Mouse (Mus musculus): ENCODE measurements at regions not wholly inside any gene's neighbourhood (a gene's known extent, or its start where the extent isn't known, plus 50 kb on each side); places are given as distances from the start of the nearest gene placed in this dataset.
"Not testable (repeated sequence)": the region's sequence is repeated elsewhere in the genome, so short reads cannot be mapped to it uniquely, and the experiment has no call there.

GRCm38 (mm10) chr17:79977154-79977571 lies 81.2 kb upstream of the Atl2 start:
- peak in 1 of 2 experiments; percentile 21 for DNase-seq
- intact Hi-C loops (cut with DNase I): no loop called here

GRCm38 (mm10) chr17:79976518-79977100 lies 80.7 kb upstream of the Atl2 start:
- intact Hi-C loops (cut with DNase I): no loop called here

GRCm38 (mm10) chr17:79975997-79976443 lies 80.1 kb upstream of the Atl2 start:
- intact Hi-C loops (cut with DNase I): no loop called here
- no peak for DNase-seq

More at GRCm38 (mm10) chr17:79976518-79977100, 80.7 kb upstream of the Atl2 start:
- no peak for DNase-seq

GRCm38 (mm10) chr17:79975150-79975757 lies 79.3 kb upstream of the Atl2 start:
- intact Hi-C loops (cut with DNase I); DNase-seq: not testable (repeated sequence)

GRCm38 (mm10) chr17:79971721-79972336 lies 75.9 kb upstream of the Atl2 start:
- intact Hi-C loops (cut with DNase I): no loop called here
- no peak for DNase-seq

GRCm38 (mm10) chr17:79969500-79969972 lies 73.6 kb upstream of the Atl2 start:
- intact Hi-C loops (cut with DNase I): no loop called here
- DNase-seq: no peak

GRCm38 (mm10) chr17:79968819-79969218 lies 72.9 kb upstream of the Atl2 start:
- no peak for DNase-seq
- intact Hi-C loops (cut with DNase I): no loop called here

GRCm38 (mm10) chr17:79966981-79967380 lies 71.1 kb upstream of the Atl2 start:
- intact Hi-C loops (cut with DNase I): no loop called here
- DNase-seq: no peak

GRCm38 (mm10) chr17:79965625-79966024 lies 69.7 kb upstream of the Atl2 start:
- DNase-seq: no peak
- intact Hi-C loops (cut with DNase I): no loop called here

- intact Hi-C loops (cut with DNase I): no loop called here
- DNase-seq: no peak
Measured at GRCm38 (mm10) chr17:79964850-79965249, 68.9 kb upstream of the Atl2 start.

GRCm38 (mm10) chr17:79963330-79963729 lies 67.4 kb upstream of the Atl2 start:
- no peak for DNase-seq
- intact Hi-C loops (cut with DNase I): no loop called here

- intact Hi-C loops (cut with DNase I): no loop called here
- DNase-seq: no peak
Measured at GRCm38 (mm10) chr17:79961391-79961790, 65.5 kb upstream of the Atl2 start.

GRCm38 (mm10) chr17:79960688-79961087 lies 64.8 kb upstream of the Atl2 start:
- intact Hi-C loops (cut with DNase I): no loop called here
- DNase-seq: no peak

- no peak for DNase-seq
- intact Hi-C loops (cut with DNase I): no loop called here
Measured at GRCm38 (mm10) chr17:79955267-79955666, 59.3 kb upstream of the Atl2 start.

GRCm38 (mm10) chr17:79954624-79955244 lies 58.8 kb upstream of the Atl2 start:
- DNase-seq: no peak
- intact Hi-C loops (cut with DNase I): no loop called here

- DNase-seq: no peak
- intact Hi-C loops (cut with DNase I): no loop called here
Measured at GRCm38 (mm10) chr17:79948591-79949475, 52.9 kb upstream of the Atl2 start.

Data from heart, postnatal 14 days (tissue).